Mouse (Mus musculus): ENCODE results near the gene Rimbp3. TPM values are rescaled to one million over a fixed set of nuclear protein-coding genes. Genes with fewer than 3 reads are reported as not detected.
"Not testable (repeated sequence)": the region's sequence is repeated elsewhere in the genome, so short reads cannot be mapped to it uniquely, and the experiment has no call there.

Gene Rimbp3
- polyA plus RNA-seq, 1 experiment from 2014 or later, result 2.1 TPM

DNA sequence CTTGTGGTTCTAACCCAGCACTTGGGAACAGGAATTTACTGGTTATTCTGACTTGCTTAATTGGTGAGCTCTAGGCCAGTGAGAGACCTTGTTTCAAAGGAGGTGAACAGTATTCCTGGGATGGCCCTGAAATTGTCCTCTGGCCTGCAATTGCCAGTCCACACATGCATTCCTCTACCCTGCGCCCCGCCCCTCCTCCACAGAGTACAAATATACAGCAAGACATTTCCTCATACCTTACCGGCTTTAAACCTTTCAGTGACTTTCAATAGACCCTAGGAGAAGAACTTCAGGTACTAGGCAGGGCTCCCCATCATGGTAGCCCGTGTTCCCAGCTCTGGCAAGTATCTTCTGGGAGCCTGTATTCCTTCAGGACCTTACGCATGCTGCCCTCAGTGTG lies 17.2 kb downstream of the Rimbp3 start:
- ATAC-seq (ENCODE audit: low FRiP score), result no peak
- H3K4me1 ChIP-seq, result no peaks in the 10 kb centered on the region
- WGBS, result 90% methylated on average over 5 of the region's 5 CpGs
- no peaks in the 10 kb centered on the region for H3K9me3 ChIP-seq (replicated peaks)
- no peak overlapping the region for H3K4me3 ChIP-seq (replicated peaks)
- H3K36me3 ChIP-seq, result no peaks in the 10 kb centered on the region
- H3K27ac ChIP-seq (replicated peaks), result no peak overlapping the region
- H3K27me3 ChIP-seq (replicated peaks), result no peaks in the 10 kb centered on the region
- H3K4me2 ChIP-seq, result no peak overlapping the region
- H3K9ac ChIP-seq (replicated peaks), result no peak overlapping the region

DNA sequence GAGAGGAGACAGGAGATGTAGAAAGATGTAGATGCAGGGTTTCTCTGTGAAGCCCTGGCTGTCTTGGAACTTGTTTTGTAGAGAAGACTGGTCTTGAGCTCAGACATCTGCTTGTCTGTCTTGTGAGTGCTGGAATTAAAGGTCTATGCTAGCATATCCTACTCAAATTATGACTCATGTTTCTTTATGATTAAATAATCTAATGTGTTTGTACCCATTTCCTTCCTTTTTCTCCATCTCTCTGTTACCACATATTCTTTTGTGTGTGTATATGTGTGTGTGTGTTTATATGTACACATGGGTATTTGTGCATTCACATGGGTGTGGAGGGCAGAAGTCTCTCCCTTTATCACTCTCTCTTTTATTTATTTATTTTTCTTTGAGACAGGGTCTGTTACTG lies 18.1 kb downstream of the Rimbp3 start:
- Histone ChIP-seq H3K4me2 (no peak overlapping the region), H3K27me3 (replicated peaks) (no peaks in the 10 kb centered on the region), H3K4me1 (no peaks in the 10 kb centered on the region), H3K9me3 (replicated peaks) (no peaks in the 10 kb centered on the region), H3K36me3 (no peaks in the 10 kb centered on the region), H3K27ac (replicated peaks) (no peak overlapping the region), H3K4me3 (replicated peaks) (no peak overlapping the region), H3K9ac (replicated peaks) (no peak overlapping the region)
- ATAC-seq (ENCODE audit: low FRiP score), result no peak

DNA sequence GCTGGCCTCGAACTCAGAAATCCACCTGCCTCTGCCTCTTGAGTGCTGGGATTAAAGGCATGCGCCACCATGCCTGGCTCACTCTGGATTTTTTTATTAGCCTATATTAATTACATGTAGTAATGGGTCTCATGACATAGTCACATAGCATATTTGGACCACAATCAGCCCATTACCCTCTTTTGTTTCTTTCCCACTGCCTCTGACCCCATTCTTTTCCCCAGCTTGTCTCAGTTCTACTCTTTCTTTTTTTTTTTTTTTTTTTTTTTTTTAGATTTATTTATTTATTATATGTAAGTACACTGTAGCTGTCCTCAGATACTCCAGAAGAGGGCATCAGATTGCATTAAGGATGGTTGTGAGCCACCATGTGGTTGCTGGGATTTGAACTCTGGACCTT lies 23.1 kb downstream of the Rimbp3 start:
- H3K27me3 ChIP-seq (replicated peaks); H3K27ac ChIP-seq (replicated peaks); ATAC-seq (ENCODE audit: low FRiP score); H3K4me2 ChIP-seq; H3K4me3 ChIP-seq (replicated peaks); H3K36me3 ChIP-seq; H3K9ac ChIP-seq (replicated peaks); H3K9me3 ChIP-seq (replicated peaks): not testable (repeated sequence)
- WGBS, result 88% methylated on average over 2 of the region's 2 CpGs
- peaks cover 30% of the 10 kb centered on the region for H3K4me1 ChIP-seq

DNA sequence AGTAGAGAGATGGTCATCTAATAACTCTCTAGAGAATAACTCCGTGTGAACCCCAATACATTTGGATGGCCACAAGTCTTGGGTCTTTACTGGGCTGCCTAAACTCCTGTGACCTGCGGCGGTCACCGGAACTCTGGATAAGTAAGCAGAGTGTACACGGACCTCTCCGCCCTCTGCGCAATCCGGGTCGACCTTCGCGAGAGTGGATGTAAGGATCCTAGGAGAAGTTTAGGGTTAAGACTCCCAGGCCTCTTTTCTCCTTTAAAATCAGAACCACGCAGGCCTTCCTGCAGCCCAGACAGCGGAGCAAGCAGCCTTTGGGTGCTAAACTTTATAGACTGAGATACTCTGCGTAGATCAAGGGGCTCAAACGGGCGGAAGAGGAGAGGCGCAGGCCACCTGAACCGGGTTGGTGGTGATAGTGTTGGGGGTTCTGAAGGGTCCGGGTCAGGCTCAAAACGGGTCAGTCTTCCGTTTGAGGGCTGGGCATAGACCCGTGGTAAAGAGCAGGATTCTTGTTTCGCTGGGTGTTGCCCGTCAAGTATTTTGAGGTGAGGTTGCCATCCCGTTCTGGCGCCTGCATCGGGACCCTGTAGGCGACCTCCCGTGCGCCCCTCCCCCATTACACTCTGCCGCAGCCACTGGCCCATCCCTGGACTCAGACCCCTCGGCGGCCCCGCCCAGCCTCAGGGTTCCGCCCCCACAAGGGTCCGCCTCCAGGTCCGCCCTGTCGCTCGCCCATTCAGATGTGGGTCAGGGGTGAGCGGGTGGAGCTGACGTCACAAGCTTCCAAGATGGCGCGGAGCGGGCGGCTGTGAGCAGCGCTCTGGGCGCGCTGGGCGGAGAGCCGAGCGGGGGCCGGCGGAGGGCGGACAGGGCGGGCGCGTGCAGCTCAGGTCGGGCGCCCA lies 24.6 kb downstream of the Rimbp3 start, which contains the start of gene Hic2:
TSS of gene Hic2 (plus strand) at position 779 of the 908 bp plus-strand sequence.
- H3K4me2 ChIP-seq, result peak within 1 kb of the TSS; percentile 82
- under 1% methylated on average over 59 of the region's 59 CpGs for WGBS

DNA sequence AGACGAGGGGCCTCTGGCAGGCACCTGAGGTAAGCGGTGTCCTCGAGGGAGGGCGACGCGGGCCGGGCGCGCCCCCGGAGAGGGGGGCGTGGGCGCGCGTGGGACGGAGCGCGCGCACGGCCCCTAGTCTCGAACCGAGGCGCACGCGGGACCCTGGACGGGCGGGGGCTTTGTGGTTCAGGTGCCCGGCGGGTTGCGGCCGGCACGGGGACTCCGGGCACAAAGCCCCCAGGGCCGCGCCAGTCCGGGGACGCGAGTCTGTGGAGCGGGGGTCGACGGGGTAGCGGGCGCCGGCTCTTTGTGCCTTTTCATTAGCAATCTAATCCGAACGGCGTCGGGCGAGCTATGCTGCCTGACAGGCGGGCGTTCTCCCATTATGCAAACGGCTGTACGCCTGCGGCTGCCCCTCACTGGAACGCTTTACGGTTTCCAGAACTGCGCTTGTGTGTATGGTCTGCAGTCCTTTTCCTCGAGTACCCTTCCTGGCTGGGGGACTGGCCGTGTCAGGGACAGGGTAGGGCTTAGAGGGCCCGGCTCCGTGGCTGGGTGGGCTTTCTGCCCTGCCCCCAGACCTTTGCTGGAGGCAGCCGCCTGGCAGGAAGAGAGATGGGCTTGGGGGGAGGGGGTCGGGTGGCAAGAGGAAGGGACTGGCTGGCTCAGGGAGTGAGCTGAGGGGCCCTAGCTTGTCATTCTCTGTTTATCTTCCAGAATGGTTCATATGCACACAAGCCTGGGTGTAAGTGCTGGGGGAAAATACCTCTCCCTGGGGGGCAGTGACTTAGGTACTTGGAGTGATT lies 25.5 kb downstream of the Rimbp3 start:
- peak overlapping the region; percentile 90 for H3K4me3 ChIP-seq (replicated peaks)
- H3K9ac ChIP-seq (replicated peaks), result peak overlapping the region; percentile 90
- peak overlapping the region; percentile 82 for H3K4me2 ChIP-seq
- H3K36me3 ChIP-seq, result no peaks in the 10 kb centered on the region
- peaks cover 51% of the 10 kb centered on the region for H3K4me1 ChIP-seq
- peak; percentile 79 for ATAC-seq (ENCODE audit: low FRiP score)
- H3K27me3 ChIP-seq (replicated peaks), result no peaks in the 10 kb centered on the region
- under 1% methylated on average over 56 of the region's 62 CpGs for WGBS
- no peaks in the 10 kb centered on the region for H3K9me3 ChIP-seq (replicated peaks)
- H3K27ac ChIP-seq (replicated peaks), result peak overlapping the region; percentile 96

More for the DNA sequence above, 24.6 kb downstream of the Rimbp3 start, which contains the start of gene Hic2:
- Histone ChIP-seq H3K4me1 (peaks cover 43% of the 10 kb centered on the region), H3K4me3 (replicated peaks) (peak within 1 kb of the TSS; percentile 90), H3K9ac (replicated peaks) (peak within 1 kb of the TSS; percentile 90), H3K9me3 (replicated peaks) (no peaks in the 10 kb centered on the region), H3K36me3 (no peaks in the 10 kb centered on the region), H3K27me3 (replicated peaks) (no peaks in the 10 kb centered on the region), H3K27ac (replicated peaks) (peak within 1 kb of the TSS; percentile 96)
- peak; percentile 97 for ATAC-seq (ENCODE audit: low FRiP score)

DNA sequence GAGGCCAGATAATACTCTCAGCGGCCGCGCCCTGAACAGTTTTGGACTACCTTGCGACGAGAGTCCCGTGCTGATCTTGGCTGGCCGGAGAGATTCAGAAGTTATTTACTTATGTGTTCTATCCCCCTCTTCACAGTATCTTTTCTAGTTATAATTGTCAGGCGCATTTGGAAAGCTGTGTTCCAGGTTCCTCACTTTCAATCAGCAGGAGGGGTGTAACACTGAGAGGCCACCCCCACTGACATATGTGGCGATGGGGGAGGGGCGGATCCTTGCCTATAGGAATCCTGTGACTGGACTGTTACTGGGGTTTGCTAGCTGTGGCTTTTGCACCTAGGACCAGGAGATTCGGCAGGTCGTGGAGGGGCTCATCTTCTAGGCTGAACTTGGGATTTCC lies 26.1 kb downstream of the Rimbp3 start:
- Histone ChIP-seq H3K4me1 (peaks cover 57% of the 10 kb centered on the region), H3K4me3 (replicated peaks) (peak overlapping the region; percentile 90), H3K27ac (replicated peaks) (peak overlapping the region; percentile 96), H3K9me3 (replicated peaks) (no peaks in the 10 kb centered on the region), H3K36me3 (no peaks in the 10 kb centered on the region), H3K4me2 (peak overlapping the region; percentile 82), H3K27me3 (replicated peaks) (no peaks in the 10 kb centered on the region), H3K9ac (replicated peaks) (peak overlapping the region; percentile 90)
- WGBS, result 3% methylated on average over 12 of the region's 12 CpGs
- no peak for ATAC-seq (ENCODE audit: low FRiP score)

DNA sequence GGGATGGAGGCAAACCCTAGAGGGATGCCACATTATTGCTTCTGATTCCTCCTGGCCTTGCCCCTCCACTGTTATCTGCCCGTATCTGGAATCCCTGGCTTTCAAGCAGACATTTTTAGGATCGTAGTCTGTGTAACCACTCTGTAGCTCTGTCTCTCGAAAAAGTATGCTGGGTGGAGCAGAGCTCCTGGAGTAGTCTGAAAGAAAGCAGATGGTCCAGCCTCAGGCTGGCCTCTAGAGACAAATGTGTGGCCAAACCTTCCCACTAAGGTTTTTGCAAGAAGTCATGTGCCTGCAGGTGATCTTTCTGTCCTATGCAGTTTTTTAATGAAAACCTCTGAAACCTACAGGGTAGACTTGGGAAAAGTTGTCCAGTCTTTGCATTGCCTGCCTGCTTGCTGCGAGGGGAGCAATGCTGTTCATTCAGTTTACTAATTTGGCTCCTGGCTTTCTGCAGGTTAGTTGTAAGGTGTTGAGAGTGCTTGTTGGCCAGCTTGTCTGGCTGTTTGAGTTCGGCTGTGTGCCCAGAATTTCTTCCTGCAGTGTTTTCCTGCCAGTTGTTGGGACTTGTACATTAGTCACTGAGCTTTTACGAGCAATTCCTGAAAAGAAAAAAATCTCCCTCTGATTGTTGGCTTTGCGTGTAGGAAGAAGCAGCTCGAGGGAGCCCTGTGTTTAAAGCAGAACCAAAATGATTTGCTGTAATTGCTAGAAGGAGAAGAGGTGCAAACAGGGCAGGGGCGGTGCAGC lies 26.7 kb downstream of the Rimbp3 start:
- H3K9ac ChIP-seq (replicated peaks), result peak overlapping the region; percentile 90
- H3K4me1 ChIP-seq, result peaks cover 59% of the 10 kb centered on the region
- WGBS, result 36% methylated on average over 9 of the region's 9 CpGs
- peak overlapping the region; percentile 96; the same call in 1 of the 2 replicates for H3K27ac ChIP-seq (replicated peaks)
- H3K9me3 ChIP-seq (replicated peaks), result no peaks in the 10 kb centered on the region
- no peaks in the 10 kb centered on the region for H3K36me3 ChIP-seq
- peak overlapping the region; percentile 90 for H3K4me3 ChIP-seq (replicated peaks)
- H3K4me2 ChIP-seq, result peak overlapping the region; percentile 82
- H3K27me3 ChIP-seq (replicated peaks), result no peaks in the 10 kb centered on the region
- no peak for ATAC-seq (ENCODE audit: low FRiP score)

DNA sequence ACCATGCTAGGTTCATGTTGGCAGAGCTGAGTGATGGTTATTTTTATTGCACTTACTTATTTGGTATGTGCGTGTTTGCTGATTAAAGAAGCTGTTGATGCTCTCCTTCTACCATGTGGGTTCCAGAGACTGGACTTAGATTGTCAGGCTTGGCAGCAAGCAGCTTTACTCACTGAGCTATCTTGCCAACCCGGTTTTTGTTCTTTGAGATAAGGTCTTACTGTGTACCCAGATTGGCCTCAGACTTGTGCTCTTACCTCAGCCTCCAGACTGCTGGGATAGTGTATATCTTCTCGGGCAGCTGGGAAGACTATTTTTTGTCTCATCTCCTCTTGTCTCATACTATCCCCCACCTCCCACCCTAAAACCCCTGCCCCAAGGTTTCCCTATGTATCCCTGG lies 29.2 kb downstream of the Rimbp3 start:
- Histone ChIP-seq H3K27me3 (replicated peaks) (no peaks in the 10 kb centered on the region), H3K9ac (replicated peaks) (no peak overlapping the region), H3K4me3 (replicated peaks) (no peak overlapping the region), H3K27ac (replicated peaks) (no peak overlapping the region), H3K9me3 (replicated peaks) (no peaks in the 10 kb centered on the region), H3K4me2 (no peak overlapping the region), H3K36me3 (no peaks in the 10 kb centered on the region), H3K4me1 (peaks cover 65% of the 10 kb centered on the region)
- 82% methylated on average over 3 of the region's 3 CpGs for WGBS
- ATAC-seq (ENCODE audit: low FRiP score), result no peak

DNA sequence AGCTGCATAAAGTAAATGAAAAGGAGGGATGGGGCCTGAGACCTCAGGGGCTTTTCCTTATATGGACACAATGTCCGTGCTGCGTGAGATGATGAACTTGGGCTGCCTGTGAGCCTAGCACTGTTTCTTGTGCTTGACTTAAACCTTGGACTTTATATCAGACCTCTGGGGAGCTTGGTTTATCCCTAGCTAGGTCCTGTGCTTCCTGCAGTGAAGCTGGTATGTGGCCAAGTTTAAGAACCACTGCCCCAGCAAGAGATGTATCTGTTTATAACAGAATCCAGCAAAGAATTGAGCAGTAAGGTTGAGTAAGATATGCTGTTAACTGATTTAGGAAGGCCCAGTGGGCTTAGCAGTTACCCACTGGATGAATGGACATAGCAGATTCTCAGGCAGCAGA lies 31.0 kb downstream of the Rimbp3 start:
- WGBS, result 91% methylated on average over 2 of the region's 2 CpGs
- no peak overlapping the region for H3K9ac ChIP-seq (replicated peaks)
- no peak overlapping the region for H3K4me3 ChIP-seq (replicated peaks)
- no peaks in the 10 kb centered on the region for H3K36me3 ChIP-seq
- H3K27ac ChIP-seq (replicated peaks), result no peak overlapping the region
- ATAC-seq (ENCODE audit: low FRiP score), result no peak
- H3K4me2 ChIP-seq, result no peak overlapping the region
- H3K4me1 ChIP-seq, result peaks cover 63% of the 10 kb centered on the region
- H3K9me3 ChIP-seq (replicated peaks), result no peaks in the 10 kb centered on the region
- H3K27me3 ChIP-seq (replicated peaks), result no peaks in the 10 kb centered on the region

DNA sequence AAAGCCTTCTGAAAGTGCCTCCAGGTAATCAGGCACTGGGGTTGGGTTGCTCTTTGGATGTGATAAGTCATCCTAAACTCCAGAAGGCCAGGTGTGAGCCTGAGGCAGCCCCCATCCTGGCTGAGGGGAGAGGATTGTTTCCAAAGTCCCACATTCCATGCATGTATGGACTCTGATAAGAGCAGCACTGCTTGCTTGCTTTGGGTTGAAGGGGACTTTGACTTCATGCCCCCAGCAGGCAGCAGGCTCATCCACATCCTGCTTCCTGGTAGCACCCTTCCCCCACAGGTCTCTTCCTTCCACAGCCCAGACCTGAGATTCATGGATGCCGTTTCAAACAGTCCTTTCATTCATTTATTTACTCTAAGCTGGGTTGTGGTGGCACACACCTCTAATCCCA lies 35.3 kb downstream of the Rimbp3 start:
- Histone ChIP-seq H3K27ac (replicated peaks) (no peak overlapping the region), H3K27me3 (replicated peaks) (no peaks in the 10 kb centered on the region), H3K4me2 (no peak overlapping the region), H3K9ac (replicated peaks) (no peak overlapping the region), H3K9me3 (replicated peaks) (no peaks in the 10 kb centered on the region), H3K4me3 (replicated peaks) (no peak overlapping the region), H3K4me1 (peaks cover 25% of the 10 kb centered on the region), H3K36me3 (no peaks in the 10 kb centered on the region)
- 71% methylated on average over 1 of the region's 1 CpGs for WGBS
- no peak for ATAC-seq (ENCODE audit: low FRiP score)

DNA sequence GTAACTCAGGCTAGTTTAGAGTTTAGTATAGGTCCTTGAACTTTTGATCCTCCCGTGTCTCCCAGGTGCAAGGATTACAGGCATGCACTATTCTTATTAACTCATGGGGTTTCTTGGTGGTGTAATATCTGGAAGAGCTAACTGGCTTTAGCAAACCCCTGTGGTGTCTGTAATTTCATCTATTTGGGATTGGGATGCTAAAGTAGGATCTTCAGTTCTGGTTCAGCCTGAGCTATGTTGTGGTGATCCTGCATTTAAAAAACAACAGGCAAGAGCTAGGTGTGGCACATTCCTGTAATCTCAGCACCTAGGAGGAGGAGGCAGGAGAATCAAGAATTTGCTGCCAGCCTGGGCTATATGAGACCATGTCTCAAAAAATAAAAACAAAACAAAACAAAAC lies 36.6 kb downstream of the Rimbp3 start:
- ATAC-seq (ENCODE audit: low FRiP score), result no peak
- Histone ChIP-seq H3K9me3 (replicated peaks) (no peaks in the 10 kb centered on the region), H3K4me1 (0 out of 2 replicates have a peak, but pooled peaks cover 15% of the 10 kb centered on the region), H3K36me3 (no peaks in the 10 kb centered on the region), H3K4me2 (no peak overlapping the region), H3K27ac (replicated peaks) (no peak overlapping the region), H3K4me3 (replicated peaks) (no peak overlapping the region), H3K9ac (replicated peaks) (no peak overlapping the region), H3K27me3 (replicated peaks) (no peaks in the 10 kb centered on the region)
- WGBS, result 88% methylated on average over 1 of the region's 1 CpGs

Measured in neural tube, embryonic 15.5 days (tissue).